Mouse (Mus musculus): ENCODE measurements around the gene Tab3.
A peak's percentile ranks its signal among the peaks of the same experiment; 100 is the strongest.

Tab3 gene

DNA sequence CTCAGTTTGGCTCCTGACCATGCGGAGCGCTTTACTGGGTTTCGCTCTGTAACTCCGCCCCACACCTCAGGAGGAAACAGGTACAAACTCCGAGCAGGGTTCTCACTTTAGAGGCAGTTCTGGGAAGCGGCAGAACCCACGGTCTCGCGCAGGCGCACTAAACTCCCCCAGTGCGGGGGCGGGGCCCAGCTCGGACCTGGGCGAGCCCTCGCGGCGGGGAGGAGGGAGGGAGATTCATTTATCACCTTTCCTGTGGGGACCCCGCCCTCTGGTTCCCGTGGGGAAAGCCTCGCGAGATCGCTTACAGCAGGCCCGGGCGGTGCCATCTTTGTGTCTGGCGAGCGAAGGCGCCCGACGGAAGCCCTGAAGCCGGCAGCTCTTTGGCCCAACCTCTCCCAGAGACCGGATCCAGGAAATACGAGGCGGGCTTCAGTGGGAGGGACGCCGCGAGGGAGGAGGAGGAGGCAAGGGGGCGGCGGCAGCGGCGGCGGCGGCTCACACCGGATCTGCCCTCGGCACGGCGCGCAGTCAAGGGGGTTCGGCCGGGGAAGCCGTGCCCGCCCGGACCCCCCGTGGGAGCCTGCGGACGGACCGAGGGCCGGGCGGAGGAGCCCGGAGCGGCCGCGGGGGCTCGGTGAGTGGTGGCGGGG, at the start of gene Tab3:
Gene Tab3 (plus strand): TSS at position 491 of the 650 bp plus-strand sequence.
- peak; percentile 94 to 95 for DNase-seq

- DNase-seq: no peak
These were observed 48.3 kb upstream of the Tab3 start for GRCm38 (mm10) chrX:85525545-85525944.

DNA sequence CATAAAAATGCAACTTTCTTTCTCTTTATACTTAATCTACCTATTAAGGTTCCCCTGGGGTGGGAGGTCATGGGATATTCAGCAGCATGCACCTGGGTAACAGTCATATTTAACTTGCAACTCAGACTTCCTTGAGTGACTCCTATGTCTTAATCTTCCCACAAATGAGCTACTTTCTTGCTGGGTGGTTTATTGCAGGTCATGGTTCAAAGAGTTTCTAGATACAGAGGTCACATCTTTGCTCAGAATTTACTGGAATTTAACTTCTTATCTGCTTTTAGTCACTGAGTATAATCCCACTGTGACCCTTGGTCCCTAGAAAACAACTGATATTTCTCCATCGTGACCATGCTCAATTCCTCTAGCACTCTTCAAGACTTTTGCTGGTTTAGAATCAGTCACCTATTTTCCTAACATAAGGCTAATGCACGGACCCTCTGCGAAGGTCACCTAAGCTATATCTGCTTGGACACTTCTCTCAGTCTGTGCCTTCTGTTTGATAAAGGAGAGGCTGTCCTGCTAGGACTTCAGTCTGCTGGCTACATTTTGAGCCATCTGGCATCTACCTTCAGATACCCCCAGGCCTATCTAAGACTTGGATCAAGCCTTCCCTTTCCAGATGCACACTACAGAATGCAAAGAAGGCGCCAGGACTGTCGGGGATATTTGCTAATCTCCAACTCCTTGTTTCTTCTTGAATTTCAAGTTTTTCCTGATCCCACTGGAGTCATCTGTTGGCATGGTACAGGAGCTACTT, 47.4 kb upstream of the Tab3 start:
- DNase-seq: no peak

DNA sequence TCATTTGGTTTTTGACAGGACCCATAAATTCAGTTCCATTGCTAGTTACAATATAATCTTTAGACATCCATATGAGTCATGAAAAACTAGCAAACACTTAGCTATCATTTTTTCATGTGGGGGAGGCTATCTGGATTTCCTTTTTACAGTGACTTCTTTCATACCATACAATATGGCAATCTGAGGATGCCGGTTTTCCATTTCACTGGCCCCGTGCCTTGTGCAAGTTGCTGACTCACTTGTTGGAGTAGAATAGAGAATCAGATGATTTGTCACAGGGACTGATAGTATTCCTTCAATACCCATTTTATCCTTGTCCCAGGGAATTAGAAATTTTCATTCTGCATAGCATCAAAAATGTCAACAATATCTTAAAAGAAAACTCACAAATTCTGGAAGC, 14.9 kb upstream of the Tab3 start:
- no peak for DNase-seq

DNA sequence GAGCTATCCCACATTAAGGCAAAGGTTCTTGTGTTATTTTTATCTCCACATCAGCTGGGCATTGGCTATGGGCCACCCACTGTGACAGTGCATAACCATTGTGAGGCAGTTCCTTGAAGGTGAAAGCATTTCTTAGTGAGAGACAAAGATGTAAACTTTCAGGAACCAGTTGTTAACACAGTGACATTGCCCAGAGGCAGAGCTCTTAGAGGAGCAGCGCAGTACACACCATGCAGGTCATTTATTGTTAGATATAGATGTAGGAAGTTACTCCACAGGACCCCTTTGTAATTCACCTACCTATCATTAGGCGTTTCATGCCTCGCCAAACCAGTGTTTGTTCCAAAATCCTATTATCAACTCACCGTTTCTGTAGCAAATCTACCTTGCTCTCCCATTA, 7.6 kb upstream of the Tab3 start:
- DNase-seq: no peak

DNA sequence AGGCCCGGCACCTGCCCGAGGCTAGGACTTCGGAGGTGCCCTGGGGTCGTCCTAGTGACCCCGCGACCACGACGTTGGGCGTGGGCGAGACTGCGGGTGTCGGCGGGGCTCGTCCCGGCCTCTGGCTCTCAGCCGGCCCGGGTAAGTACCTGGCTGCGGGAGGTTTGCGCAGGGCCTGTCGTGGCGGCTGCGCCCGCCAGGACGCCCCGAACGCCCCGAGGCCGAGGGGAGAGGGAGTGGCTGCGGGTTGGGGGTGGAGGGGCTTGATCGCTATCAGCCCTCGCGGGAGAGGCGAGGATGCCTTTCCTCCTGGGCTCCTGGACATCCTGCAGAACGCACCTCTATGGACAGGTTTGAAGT, 340 bp downstream of the Tab3 start:
- DNase-seq: peak in 1 of 2 experiments; percentile 17

DNA sequence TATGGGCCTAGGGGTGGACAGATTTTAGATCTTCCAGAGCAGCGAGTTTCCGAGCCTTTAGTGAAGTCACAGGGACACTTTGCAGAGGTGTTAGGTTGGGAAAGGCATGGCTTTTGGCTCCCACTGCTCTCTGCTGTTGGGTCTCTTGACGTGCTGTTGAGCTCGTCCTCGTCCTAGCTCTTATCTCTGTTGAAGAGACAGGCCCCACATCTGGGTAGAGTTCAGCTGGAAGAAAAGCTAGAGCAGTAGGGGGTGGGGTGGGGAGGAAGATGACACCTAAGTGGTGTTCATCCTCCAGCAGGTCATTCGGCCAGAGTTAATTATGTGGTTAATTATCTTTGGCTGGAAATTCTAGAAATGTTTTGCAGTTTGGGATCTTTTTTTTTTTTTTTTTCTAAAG, 2.5 kb downstream of the Tab3 start:
- no peak for DNase-seq

DNA sequence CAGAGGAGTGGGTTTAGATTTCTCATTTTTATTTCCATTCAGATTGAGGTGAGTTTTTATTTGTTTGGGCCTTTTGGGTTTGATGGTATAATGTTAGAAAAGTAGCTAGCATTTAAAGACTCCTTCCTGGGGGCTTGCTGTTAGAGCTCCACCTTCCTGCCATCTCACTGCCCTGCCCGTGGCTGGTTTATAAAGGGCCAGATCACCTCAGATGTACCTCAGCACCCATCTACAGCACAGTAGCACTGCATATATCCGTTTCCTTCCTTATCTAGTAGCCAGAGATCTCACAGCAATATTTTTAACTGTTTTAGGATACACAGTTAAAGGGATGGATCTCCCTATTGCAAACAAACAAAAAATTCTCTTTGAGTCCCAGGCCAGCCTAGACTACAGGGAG, 6.9 kb downstream of the Tab3 start:
- DNase-seq: no peak

- no peak for DNase-seq
These were observed 8.7 kb downstream of the Tab3 start for GRCm38 (mm10) chrX:85582517-85582916.

- peak; percentile 1 to 8 for DNase-seq
These were observed 11.8 kb downstream of the Tab3 start for GRCm38 (mm10) chrX:85585575-85585974.

DNA sequence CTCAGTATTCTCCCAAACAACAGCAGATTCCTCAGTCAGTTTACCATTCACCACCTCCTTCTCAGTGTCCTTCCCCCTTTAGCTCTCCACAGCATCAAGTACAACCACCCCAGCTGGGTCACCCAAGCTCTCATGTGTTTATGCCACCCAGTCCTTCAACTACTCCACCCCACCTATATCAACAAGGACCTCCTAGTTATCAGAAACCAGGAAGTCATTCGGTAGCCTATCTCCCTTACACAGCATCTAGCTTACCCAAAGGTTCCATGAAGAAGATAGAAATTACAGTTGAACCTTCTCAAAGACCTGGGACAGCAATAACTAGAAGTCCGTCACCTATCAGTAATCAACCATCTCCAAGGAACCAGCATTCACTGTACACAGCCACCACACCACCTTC, 40.9 kb downstream of the Tab3 start:
- no peak for DNase-seq

- no peak for DNase-seq
These were observed 72.5 kb downstream of the Tab3 start for GRCm38 (mm10) chrX:85646204-85646777.

GRCm38 (mm10) chrX:85676808-85677207, 103.0 kb downstream of the Tab3 start:
- peak; percentile 5 to 13 for DNase-seq

- DNase-seq: no peak
These were observed 108.3 kb downstream of the Tab3 start for GRCm38 (mm10) chrX:85682125-85682524.

DNA sequence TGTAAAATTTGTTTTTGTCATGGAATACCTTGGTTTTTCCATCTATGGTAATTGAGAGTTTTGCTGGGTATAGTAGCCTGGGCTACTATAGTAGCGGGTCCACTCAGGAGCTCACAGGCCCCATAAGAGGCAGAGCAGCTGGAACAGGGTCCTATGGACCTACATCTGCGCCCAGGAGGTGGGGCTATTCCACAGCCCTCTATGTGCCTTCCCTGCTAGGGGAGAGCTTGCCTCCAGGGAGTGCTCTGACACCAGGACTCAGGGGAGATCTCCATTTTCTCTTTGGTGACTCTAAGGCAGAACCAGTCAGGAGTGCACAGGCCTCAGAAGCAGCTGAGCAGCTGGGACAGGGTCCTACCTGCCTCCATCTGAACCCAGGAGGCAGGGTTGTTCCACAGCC, 109.9 kb downstream of the Tab3 start:
- DNase-seq: no peak

Measured in thymus, postnatal 36 days (tissue).